Mouse (Mus musculus): Measurements from ENCODE around the gene Focad. TPM values are rescaled to one million over a fixed set of nuclear protein-coding genes. Genes with fewer than 3 reads are reported as not detected.
A peak's percentile ranks its signal among the peaks of the same experiment; 100 is the strongest.

The Focad gene
- total RNA-seq, 2 experiments from 2014 or later: 13.6 to 17.4 TPM

DNA sequence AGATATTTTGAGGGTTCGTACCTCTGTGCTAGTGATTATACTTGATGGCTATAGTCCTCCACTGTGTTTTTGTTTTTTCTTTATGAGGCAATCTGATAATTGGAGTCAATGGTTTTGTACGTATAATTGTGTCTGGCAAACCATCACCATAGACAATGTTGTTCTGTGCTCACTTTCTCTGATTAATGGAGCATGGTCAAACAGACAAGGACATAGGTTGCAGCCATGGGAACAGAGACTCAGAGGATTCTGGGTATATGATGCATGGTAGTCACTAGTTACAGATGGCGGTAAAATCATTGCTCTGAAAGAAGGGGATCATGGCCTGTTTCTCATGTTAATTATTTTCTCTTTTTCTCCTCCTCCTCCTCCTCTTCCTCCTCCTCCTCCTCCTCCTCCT, 205.1 kb downstream of the Focad start:
- DNase-seq: no peak
- intact Hi-C loops (cut with DNase I): no loop called here

DNA sequence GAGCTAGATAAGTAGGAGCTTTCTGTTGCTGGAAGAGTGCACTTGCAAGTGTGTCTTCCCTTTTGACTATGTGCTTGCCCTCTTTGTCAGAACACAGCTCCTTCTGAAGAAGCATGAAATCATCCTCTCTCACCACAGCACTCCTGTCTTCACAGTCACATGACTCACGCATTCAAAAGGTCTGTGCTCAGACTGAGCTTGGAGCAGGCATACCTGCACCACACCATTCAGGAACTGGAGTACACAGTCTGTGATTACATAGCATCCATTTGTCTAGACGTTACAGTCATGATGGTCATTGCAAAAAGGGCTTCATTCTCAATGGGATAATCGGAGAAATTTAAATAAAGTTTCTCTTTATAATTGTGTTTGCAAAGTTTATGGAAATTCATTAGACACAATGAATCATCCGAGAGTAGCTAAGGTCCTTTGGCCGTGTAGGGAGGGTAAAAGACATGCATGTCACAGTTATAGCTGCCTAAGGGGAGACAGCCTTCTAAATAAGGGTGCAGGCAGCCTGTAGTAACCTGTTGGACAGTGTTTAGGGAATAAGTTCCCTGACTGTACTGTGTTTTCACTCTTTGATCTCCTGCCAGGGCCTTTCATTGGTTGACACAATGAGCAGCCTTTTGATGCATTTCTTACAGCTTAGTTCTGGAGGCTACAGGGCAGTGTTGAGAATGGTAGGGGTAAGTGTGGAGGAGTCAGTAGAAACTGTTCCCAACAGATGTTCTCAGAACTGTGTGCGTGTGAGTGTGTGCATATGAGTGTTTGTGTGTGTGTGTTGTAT, 206.6 kb downstream of the Focad start:
- intact Hi-C loops (cut with DNase I): loop anchor here (5.0 kb wide), 1 partner anchor 514 kb away; no protein-coding TSS in a partner anchor
- no peak for DNase-seq

DNA sequence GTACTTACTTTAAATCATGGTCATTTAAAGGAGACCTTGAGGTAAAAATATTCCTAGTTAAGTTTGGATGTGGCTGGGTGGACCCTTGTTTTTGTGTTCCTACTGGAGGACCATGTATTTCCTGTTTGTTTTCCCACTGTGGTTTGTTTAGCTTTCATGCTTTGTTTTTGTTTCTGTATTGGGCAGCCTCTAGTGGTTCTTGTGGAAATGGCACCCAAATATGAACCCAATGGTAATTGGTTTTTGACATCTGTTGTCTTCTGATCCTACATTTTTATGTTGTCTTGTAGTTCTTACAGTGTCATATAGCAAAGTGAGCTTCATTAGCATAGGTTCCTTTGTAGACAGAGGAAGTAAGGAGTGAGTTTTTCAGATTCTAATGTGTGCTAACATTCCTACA, 207.9 kb downstream of the Focad start:
- DNase-seq: peak in 1 of 2 experiments; percentile 6
- intact Hi-C loops (cut with DNase I): loop anchor here (2.0 to 5.0 kb wide), 2 partner anchors 267 to 515 kb away; no protein-coding TSS in a partner anchor

DNA sequence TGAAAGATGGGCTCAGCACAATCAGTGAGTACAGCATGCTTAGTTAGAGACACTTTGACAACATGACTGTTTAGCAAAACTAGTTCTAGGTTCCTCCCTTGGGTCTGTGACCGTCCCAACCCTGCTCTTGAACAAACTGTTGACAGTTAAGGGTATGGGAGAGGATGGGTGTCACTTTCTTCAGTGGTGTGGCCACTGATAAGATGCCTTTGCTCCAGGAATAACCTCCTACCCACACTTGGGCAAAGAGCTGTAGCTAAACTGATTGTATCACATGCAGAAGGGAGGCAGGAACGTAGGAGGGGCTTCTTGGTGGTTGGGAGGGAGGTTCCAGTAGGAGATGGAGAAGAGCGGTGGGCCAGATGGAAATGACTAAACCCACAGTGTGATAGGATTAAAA, 213.3 kb downstream of the Focad start:
- intact Hi-C loops (cut with DNase I): loop anchor here (5.0 kb wide), 1 partner anchor 235 kb away; no protein-coding TSS in a partner anchor

DNA sequence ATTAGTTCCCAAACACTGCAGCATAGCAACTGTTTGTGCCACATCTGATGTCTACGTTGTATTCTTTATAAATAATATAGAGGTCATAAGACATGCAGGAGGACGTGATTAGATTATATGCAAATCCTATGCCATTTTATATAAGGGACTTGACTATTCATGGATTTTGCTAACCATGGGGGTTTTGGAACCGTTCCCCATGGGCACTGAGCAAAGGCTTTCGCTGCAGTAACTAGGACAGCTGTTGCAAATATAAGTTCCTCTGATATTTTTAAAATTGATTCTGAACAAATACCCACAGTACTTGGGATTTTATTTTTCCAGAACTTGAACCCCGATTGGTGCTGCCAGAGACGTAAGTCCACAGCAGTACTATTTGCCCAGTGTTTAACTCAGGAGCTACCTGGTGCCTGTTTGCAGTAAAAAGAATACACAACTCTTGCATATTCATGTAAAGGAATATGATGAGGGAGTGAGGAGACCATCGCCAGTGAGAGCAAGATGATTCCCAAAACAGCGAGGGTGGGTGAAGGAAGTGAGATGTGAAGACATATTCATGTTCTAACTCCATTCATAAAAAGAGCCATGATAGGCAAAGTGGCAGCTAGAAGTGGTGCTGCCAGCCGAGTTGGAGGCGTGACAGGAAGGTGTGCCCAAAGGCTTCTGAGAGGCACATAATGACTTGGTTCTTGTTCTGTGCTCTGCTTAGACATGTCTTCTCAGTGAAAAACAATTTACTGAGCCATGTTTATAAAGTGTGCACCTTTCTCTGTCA, 214.1 kb downstream of the Focad start:
- DNase-seq: no peak
- intact Hi-C loops (cut with DNase I): loop anchor here (5.0 kb wide), 1 partner anchor 234 kb away; no protein-coding TSS in a partner anchor

More for the DNA sequence above, 213.3 kb downstream of the Focad start:
- no peak for DNase-seq

DNA sequence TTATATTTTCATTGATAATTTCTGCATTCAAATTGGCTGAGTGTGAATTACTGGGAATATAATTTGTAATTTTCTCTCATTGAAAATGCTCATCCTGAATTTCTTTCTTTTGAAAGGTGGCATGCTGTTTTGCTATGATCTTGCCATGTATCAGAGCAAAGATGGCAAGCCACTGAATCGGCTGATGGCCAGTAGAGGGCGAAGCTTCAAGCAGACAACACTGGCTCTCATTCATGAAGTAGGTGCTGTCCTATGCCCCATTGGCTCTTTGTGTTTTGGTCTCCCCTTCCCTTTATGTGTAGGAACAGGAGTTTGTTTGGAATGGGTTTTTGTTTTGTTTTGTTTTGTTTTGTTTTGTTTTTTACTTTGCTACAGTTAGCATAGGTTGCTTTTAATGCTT, 215.2 kb downstream of the Focad start:
- DNase-seq: peak; percentile 13 to 16

DNA sequence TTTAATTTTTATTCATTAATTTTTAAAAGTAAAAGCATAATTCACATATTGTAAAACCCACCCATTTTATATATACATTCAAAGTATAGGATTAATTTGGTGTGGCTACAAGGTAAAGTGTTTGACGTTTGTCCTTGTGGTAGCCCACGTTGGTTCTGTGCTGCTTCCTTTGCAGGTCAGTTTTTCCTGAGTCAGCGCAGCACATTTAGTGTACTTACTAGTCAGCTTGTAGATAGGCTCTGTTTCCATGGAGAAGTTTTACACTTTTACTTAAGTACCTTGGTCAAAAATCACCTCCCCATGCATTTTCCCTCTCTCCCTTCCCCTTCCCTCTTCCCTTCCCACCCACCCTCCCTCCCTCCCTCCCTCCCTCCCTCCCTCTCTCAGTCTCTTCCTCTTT, 220.5 kb downstream of the Focad start:
- intact Hi-C loops (cut with DNase I): no loop called here
- no peak for DNase-seq

More for the DNA sequence above, 215.2 kb downstream of the Focad start:
- intact Hi-C loops (cut with DNase I): loop anchor here (5.0 kb wide), 1 partner anchor 233 kb away; no protein-coding TSS in a partner anchor

DNA sequence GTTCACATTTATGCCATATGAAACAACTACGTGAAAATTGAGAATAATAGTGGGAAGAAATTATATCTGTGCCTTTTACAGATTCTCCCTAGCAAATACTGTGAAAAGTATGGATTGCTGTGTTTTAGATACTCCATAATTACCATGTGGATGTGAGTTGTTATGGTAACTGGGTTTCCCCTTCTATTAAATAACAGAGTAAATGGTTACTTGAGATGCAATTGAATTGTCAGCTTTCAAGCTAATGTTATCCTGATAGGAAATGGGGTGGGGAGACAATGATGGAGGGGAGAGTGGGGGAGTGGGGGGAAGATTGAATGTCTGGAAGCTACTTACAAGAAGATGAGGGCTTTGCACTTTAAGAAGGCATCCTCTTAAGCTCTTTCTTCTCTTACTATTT, 225.6 kb downstream of the Focad start:
- intact Hi-C loops (cut with DNase I): no loop called here

DNA sequence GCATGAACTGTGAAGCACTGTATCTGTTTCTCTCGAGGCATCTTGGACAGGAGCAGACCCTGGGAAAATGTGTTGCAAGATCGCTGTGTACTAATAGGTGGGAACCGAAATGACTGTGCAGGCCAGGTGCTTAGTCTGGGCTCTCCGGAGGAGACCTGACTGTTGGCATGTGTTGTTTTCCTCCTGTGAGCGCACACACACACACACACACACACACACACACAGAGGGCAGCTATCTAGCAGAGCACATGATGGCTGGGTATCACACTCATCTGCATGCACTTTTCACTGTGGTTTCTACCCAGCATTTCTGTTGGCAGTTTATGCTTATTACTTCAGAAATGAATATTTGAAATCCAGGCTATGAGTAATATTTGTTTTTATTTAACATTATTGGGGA, 231.0 kb downstream of the Focad start:
- DNase-seq: no peak
- intact Hi-C loops (cut with DNase I): no loop called here

More for the DNA sequence above, 225.6 kb downstream of the Focad start:
- DNase-seq: no peak

DNA sequence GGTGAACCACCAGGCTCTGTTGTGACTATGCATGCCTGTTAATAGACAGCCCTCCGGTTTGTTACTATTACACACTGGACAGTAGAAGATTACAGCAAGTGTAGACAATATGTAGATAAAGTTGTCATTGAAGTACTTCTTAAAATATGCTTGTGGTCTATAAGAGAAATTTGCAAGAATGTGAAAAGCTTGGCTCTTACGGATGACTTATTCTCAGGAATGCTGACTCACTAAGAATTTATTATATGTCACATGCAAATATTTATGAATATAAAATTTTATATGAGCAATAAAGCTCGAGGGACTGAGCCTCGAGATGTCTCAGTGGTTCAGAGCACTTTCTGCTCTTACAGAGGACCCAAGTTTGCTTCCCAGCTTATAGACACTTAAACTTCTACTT, 240.1 kb downstream of the Focad start:
- no peak for DNase-seq
- intact Hi-C loops (cut with DNase I): no loop called here

DNA sequence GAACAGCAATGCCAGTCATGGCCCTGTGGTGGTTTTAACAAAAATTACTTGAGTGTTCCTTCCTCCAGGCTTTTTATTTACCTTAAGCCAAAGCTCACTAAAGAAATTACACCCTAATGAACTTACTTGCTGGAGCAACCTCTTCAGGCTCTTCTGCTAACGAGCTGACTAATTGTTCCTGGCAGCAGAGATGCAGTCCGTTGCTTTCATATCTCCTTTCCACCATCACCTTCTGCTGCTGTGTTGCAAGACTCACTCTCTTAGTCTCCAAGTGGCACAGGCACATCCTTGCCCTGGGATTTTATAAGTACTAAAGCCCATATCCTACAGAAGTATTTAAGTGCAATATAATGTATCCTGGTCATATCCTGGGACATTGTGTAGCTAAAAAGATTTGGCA, 242.3 kb downstream of the Focad start:
- DNase-seq: no peak
- intact Hi-C loops (cut with DNase I): no loop called here

DNA sequence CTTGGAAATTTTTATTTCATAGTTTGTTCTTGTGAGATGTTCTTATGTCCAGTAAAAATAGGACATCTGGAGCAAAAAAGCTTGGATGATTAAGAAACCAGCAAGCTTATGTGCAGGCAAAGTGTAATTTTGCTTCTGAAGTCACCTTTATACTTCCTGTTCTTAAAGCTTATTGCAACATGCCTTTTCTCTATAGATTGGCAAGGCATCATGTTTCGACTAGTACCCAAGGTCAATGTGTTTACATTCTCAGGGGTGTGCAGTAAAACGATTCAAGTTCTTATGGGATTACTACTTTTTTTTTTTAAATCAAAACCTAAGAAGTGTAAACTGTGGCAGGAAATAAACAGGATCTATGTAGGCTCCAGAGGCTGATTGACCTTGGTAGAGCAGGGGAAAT, 242.9 kb downstream of the Focad start:
- DNase-seq: no peak
- intact Hi-C loops (cut with DNase I): no loop called here

DNA sequence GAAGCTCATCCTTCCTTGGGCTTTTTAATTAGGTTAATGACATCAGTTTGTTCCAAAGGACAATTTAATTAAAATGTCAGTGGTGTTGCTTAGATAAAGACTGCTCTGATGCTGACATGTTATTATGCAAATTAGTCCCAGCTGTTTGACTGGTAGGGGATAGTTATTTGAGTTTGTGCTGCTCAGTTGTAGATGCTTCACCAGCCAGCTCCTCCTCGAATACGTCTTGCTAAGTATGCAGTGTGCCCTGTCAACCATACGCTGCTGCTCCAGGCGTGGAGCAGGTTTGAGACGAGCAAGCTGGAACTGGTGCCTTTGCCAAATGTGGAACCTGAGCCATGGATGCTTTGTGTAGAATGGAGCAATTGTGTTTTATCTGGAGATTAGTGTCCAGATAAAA, 243.7 kb downstream of the Focad start:
- DNase-seq: no peak
- intact Hi-C loops (cut with DNase I): no loop called here

DNA sequence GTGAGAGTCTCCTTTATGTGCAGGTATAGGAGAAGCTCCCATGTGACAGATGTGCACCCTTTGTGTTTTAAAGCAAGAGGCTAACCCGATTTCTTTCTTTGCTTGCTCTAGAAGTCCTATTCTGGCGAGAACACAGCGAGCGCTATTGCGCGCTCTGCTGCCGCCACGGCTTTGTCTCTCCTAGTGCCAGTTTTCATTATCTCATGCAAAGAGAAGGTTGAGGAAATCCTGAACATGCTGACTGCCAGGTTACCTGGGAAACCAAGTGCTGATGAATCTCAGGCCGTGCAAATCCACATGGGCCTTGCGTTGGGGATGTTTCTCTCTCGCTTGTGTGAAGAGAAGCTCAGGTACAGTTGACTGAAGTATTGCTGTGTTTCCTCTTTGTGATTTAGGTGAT, 250.0 kb downstream of the Focad start:
- DNase-seq: no peak
- intact Hi-C loops (cut with DNase I): no loop called here

DNA sequence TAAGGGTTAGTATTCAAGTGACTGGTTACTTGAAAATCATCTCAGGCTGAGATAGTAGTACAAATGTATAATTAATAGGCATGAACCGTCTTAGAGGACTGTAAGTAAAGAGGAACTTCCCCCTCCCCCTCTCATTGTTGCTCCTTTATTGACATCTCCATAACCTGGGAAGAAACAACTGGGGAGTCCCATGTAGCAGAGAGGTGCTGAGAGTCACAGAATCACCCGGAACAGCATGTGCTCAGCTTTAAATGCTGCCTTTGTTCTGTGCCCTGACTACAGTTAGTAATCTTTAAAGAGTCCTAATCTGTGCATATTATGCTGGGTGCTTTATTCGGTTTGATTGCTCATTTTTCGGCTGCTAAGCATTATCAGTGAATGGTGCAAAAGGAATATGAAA, 250.6 kb downstream of the Focad start:
- intact Hi-C loops (cut with DNase I): no loop called here
- DNase-seq: no peak

DNA sequence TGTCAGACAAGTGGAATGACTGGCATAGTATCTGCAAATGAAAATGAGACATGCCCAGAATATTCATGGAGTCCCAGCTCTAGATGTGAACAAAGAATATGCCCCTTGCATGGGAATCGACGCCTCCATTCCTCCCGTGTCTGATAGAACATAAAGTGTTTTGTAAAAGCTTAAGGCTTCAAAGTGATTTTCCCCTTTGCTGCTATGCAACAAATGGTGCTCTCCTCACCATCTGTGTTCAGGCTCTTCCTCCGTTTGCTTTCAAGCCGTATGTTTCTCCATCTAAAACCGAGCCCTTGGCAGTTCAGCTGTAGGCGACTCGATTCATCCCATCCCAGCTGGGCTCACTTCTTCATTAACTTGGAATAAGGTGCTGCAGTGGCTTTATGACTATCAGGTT, 251.5 kb downstream of the Focad start:
- no peak for DNase-seq
- intact Hi-C loops (cut with DNase I): no loop called here

DNA sequence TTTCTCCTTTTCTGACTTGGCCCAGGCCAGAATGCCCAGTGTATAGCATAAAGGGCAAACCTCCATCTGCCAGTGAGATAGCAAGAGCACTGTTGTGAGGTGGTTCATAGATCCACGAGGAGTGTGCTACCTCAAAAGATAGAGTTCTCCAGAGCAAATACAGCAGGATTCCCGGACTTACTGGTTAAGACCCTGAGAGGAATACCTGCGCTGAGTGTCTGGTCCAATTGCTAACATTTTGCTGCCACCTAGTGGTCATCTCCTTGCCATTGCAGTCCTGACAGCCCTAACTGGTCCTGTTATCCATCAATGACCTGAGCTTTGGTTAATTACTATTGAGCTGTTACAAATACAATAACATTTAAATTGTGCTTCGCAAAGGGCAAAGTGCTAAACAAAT, 256.5 kb downstream of the Focad start:
- peak; percentile 54 to 61 for DNase-seq

DNA sequence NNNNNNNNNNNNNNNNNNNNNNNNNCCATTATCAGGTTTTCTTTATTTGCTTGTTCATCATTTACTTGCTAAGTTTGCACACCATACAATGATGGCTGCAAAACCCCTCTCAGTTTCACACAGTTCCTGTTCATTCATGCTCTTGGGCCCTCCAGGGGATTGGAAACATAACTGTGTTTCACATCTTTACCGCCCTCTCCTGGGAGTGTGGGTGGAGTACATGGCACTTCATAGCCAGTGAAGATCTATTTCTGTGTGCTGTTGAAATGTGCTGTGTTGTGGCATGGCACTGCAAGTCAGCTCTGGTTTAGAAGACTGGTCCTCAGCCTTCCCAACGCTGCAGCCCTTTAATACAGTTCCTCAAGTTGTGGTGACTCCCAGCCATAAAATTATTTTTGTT, 262.2 kb downstream of the Focad start:
- intact Hi-C loops (cut with DNase I): loop anchor here (5.0 kb wide), 1 partner anchor 156 kb away; no protein-coding TSS in a partner anchor
- DNase-seq: no peak

More for the DNA sequence above, 256.5 kb downstream of the Focad start:
- intact Hi-C loops (cut with DNase I): loop anchor here (1.0 kb wide), 4 partner anchors 193 to 983 kb away; no protein-coding TSS in a partner anchor

DNA sequence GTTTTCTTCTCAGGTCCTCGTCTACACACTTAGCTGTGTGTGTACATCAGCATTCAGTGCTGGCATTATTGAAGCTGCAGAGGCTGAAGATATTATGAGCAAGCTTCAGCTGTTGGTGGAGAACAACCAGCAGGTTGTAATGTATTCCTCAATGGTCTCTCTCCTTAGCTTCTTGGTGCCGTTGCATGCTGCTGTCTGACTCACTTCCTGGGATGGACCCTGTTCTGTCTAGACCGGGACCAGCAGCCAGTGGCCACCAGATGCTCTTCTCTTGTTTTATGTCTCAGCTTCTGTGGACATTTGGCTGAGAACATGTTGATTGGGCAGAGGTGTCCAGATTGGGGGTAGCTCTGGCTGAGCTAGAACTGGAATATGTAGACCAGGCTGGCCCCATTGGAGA, 263.0 kb downstream of the Focad start:
- intact Hi-C loops (cut with DNase I): loop anchor here (5.0 kb wide), 1 partner anchor 155 kb away; no protein-coding TSS in a partner anchor
- DNase-seq: no peak

DNA sequence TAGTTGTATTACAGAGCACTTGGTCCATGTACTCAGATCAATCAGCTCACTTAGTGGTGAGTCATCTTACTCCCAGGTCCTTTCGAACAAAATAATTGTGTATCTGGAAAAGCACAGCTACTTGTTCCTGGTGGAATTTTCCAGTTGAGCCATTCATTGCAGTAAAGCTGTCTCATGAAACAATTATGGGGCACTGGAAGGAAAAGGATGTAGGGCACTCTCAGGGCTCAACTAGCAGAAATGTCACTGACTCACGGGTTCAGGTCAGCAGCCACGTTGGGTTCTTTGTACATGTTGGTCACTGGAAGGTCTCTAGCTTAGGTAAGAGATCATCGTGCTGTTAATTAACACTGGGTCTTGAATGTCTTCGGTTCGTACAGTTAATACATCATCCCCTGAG, 275.5 kb downstream of the Focad start:
- intact Hi-C loops (cut with DNase I): no loop called here
- no peak for DNase-seq

DNA sequence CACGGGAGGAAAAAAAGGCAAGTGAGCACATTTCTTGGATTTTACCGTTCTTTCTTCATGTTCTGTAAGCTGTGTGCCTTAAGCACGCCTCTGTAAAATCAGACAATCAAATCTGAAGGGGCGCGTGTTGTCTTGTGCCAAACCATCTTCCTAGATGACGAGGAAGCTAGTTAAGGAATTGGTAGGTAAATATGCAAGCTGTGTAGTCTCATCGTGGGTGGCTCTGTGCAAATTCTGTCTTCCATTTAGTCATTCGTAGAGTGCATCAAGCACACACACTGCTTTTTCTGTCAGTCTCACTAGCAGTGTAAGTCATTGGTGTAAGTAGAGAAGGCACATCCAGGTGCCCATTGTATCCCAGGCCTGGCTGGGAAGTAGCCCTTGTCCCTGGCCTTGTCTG, 276.4 kb downstream of the Focad start:
- intact Hi-C loops (cut with DNase I): no loop called here
- DNase-seq: no peak

Data from heart, postnatal 36 days (tissue).